Mouse (Mus musculus) large intestine, adult 2 months (tissue): Measurements from ENCODE around the gene E130308A19Rik. TPM values are rescaled to one million over a fixed set of nuclear protein-coding genes. Genes with fewer than 3 reads are reported as not detected.

Experiments used
- DNase-seq: peaks from one replicate; pipeline ENCODE4 v3.0.0-alpha.2; 2012; ENCODE audit warnings: low read depth, low spot score
- WGBS: fragments of 180-500 bp; shearing (Covaris S2); methylation state at CpG from one replicate; pipeline ENCODE4 v1.1.7; 2018; 5-methylcytosine and 5-hydroxymethylcytosine counted together
- polyA plus RNA-seq: library from polyadenylated mRNA; depleted of rRNA; stranded (reverse); fragments of >200 nt; gene quantifications from 2 replicates; pipeline ENCODE4 v1.2.3, GENCODE M21; 2012

Gene E130308A19Rik
- polyA plus RNA-seq, 1 experiment = 2.7 TPM

- no peak for DNase-seq
- WGBS = 83% methylated on average over 8 of the region's 8 CpGs
Measured at GRCm38 (mm10) chr4:59674929-59675679, 49.1 kb downstream of the E130308A19Rik start.

GRCm38 (mm10) chr4:59675699-59676098 lies 49.7 kb downstream of the E130308A19Rik start:
- 69% methylated on average over 3 of the region's 3 CpGs for WGBS

GRCm38 (mm10) chr4:59681383-59681782 lies 55.4 kb downstream of the E130308A19Rik start:
- 90% methylated on average over 1 of the region's 1 CpGs for WGBS
- DNase-seq = no peak

More at GRCm38 (mm10) chr4:59675699-59676098, 49.7 kb downstream of the E130308A19Rik start:
- no peak for DNase-seq

GRCm38 (mm10) chr4:59682491-59682890 lies 56.5 kb downstream of the E130308A19Rik start:
- no peak for DNase-seq
- 57% methylated on average over 3 of the region's 3 CpGs for WGBS

GRCm38 (mm10) chr4:59682950-59683349 lies 56.9 kb downstream of the E130308A19Rik start:
- 85% methylated on average over 10 of the region's 10 CpGs for WGBS

GRCm38 (mm10) chr4:59684306-59684705 lies 58.3 kb downstream of the E130308A19Rik start:
- WGBS = 69% methylated on average over 4 of the region's 4 CpGs

More at GRCm38 (mm10) chr4:59682950-59683349, 56.9 kb downstream of the E130308A19Rik start:
- no peak for DNase-seq

GRCm38 (mm10) chr4:59686716-59687115 lies 60.7 kb downstream of the E130308A19Rik start:
- DNase-seq = no peak
- WGBS = 86% methylated on average over 4 of the region's 4 CpGs

More at GRCm38 (mm10) chr4:59684306-59684705, 58.3 kb downstream of the E130308A19Rik start:
- no peak for DNase-seq

- DNase-seq = no peak
- WGBS = 86% methylated on average over 4 of the region's 4 CpGs
Measured at GRCm38 (mm10) chr4:59689055-59689454, 63.0 kb downstream of the E130308A19Rik start.

GRCm38 (mm10) chr4:59690145-59690544 lies 64.1 kb downstream of the E130308A19Rik start:
- DNase-seq = no peak
- WGBS = 90% methylated on average over 4 of the region's 4 CpGs

- WGBS = 54% methylated on average over 3 of the region's 3 CpGs
- no peak for DNase-seq
Measured at GRCm38 (mm10) chr4:59696846-59697245, 70.8 kb downstream of the E130308A19Rik start.

GRCm38 (mm10) chr4:59697869-59698268 lies 71.9 kb downstream of the E130308A19Rik start:
- no peak for DNase-seq
- 33% methylated on average over 3 of the region's 3 CpGs for WGBS

GRCm38 (mm10) chr4:59699014-59699792 lies 73.2 kb downstream of the E130308A19Rik start:
- DNase-seq = no peak
- 87% methylated on average over 4 of the region's 4 CpGs for WGBS

- WGBS = 62% methylated on average over 5 of the region's 5 CpGs
- DNase-seq = no peak
Measured at GRCm38 (mm10) chr4:59709321-59709720, 83.3 kb downstream of the E130308A19Rik start.

- no peak for DNase-seq
- 43% methylated on average over 8 of the region's 8 CpGs for WGBS
Measured at GRCm38 (mm10) chr4:59710736-59711389, 84.9 kb downstream of the E130308A19Rik start.

- DNase-seq = no peak
- WGBS = 46% methylated on average over 6 of the region's 6 CpGs
Measured at GRCm38 (mm10) chr4:59712451-59712850, 86.4 kb downstream of the E130308A19Rik start.

GRCm38 (mm10) chr4:59712955-59713354 lies 86.9 kb downstream of the E130308A19Rik start:
- no peak for DNase-seq
- 18% methylated on average over 2 of the region's 2 CpGs for WGBS

- DNase-seq = no peak
- WGBS = 38% methylated on average over 6 of the region's 6 CpGs
Measured at GRCm38 (mm10) chr4:59714472-59714871, 88.5 kb downstream of the E130308A19Rik start.

- 82% methylated on average over 7 of the region's 7 CpGs for WGBS
- no peak for DNase-seq
Measured at GRCm38 (mm10) chr4:59714926-59715325, 88.9 kb downstream of the E130308A19Rik start.

GRCm38 (mm10) chr4:59715531-59715930 lies 89.5 kb downstream of the E130308A19Rik start:
- WGBS = 97% methylated on average over 3 of the region's 3 CpGs
- DNase-seq = no peak

GRCm38 (mm10) chr4:59717349-59717748 lies 91.3 kb downstream of the E130308A19Rik start:
- peak; percentile 44 for DNase-seq
- WGBS = 32% methylated on average over 4 of the region's 4 CpGs
